Comparison of ENCODE assay signal across 29 mouse cellular contexts in the genomic region with DNA sequence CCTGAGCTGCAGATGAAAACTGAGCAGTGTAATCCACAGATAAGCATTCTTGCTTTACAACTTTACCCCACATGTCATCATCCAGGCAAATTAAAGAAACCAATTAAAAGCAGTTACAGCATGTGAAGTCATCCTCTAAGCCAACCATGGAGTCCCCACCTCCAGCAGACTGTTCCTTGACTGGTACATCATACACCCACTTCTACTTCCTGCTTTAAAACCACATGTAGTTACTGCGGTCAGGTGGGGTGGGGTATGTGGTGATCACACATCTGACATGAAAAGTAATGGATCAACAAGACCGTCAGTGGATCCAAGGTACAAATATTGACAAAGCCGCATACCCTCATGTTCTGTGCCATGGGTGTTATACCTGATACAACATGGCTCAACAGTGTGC. TPM values are rescaled to one million over a fixed set of nuclear protein-coding genes. Genes with fewer than 3 reads are reported as not detected.
A peak's percentile ranks its signal among the peaks of the same experiment; 100 is the strongest.
DNase-seq lines count a peak whose midpoint lies in the region; ATAC-seq and TF ChIP-seq lines count a peak whose summit lies in the region.
"Had no signal": no experiment of that assay in that cellular context is flagged by ENCODE, and none has a peak within 500 bp of the region (broad histone marks: within the 10 kb centered on the region; RNA-seq: fewer than 3 reads in every experiment).

No protein-coding gene starts in this region.

- no peaks in the 10 kb centered on the region for H3K79me2 ChIP-seq in myocyte (ENCODE audit: control insufficient read depth, insufficient read depth)

- 90% methylated on average over 3 of the region's 3 CpGs for WGBS in forebrain, embryonic 11.5 days

- H3K9ac ChIP-seq in forebrain, embryonic 11.5 days (ENCODE audit: low read length), result no peak overlapping the region
- H3K9ac ChIP-seq: embryonic facial prominence, embryonic 13.5 days; forebrain, embryonic 13.5 days; heart, embryonic 12.5 days; heart, embryonic 15.5 days; hindbrain, embryonic 14.5 days had no signal

- DNase-seq in induced T-regulatory cell, adult 2 months (ENCODE audit: low read depth), result peak; percentile 1
- DNase-seq in forebrain, embryonic 11.5 days (ENCODE audit: low spot score), result no peak
- DNase-seq in gastrocnemius, postnatal 4 days (ENCODE audit: low spot score in 2 of 2), result no peak
- DNase-seq in heart, adult 8-10 months (ENCODE audit: low spot score), result no peak
- DNase-seq: adrenal gland, adult 2 months; adrenal gland, postnatal 14 days; cerebellum, adult 11 months; cerebellum, adult 2 months; cerebellum, adult 9-11 months; cerebellum, postnatal 25 days; embryo, embryonic 11 days; gastrocnemius, postnatal 10 days; gastrocnemius, postnatal 36 days; heart, adult 11 months; heart, postnatal 10 days; heart, postnatal 36 days had no signal

- H3K27ac ChIP-seq in forebrain, embryonic 11.5 days (ENCODE audit: low read depth, low read length), result no peak overlapping the region
- H3K27ac ChIP-seq: embryonic facial prominence, embryonic 10.5 days; embryonic facial prominence, embryonic 13.5 days; forebrain, embryonic 13.5 days; heart, embryonic 15.5 days; hindbrain, embryonic 14.5 days; hindbrain, postnatal 0 days had no signal

- H3K36me3 ChIP-seq in myocyte (ENCODE audit: control insufficient read depth, insufficient read depth), result no peaks in the 10 kb centered on the region
- H3K36me3 ChIP-seq in forebrain, embryonic 11.5 days (ENCODE audit: control insufficient read depth, insufficient read depth, low read length), result no peaks in the 10 kb centered on the region
- H3K36me3 ChIP-seq: embryonic facial prominence, embryonic 10.5 days; embryonic facial prominence, embryonic 13.5 days; heart, embryonic 12.5 days; heart, embryonic 15.5 days had no signal

- TF ChIP-seq POLR2A in myocyte (IDR thresholded peaks at IDR 0.05; ENCODE audit: insufficient read length, low read depth), result no peak

- no peak overlapping the region for H3ac ChIP-seq in myocyte (ENCODE audit: control insufficient read depth, insufficient read length)

- ATAC-seq in common myeloid progenitor, adult 5-6 weeks (replicated peaks; ENCODE audit: low read depth, poor library complexity, severe bottlenecking), result peak; percentile 39; the same call in 1 of the 2 replicates
- ATAC-seq in forebrain, embryonic 11.5 days (replicated peaks; ENCODE audit: low FRiP score), result no peak
- ATAC-seq: forebrain, embryonic 13.5 days; forebrain, embryonic 16.5 days; hindbrain, postnatal 0 days had no signal

- no peaks in the 10 kb centered on the region for H3K9me3 ChIP-seq in forebrain, embryonic 11.5 days (ENCODE audit: control insufficient read depth, low read length)
- H3K9me3 ChIP-seq: embryonic facial prominence, embryonic 10.5 days; embryonic facial prominence, embryonic 13.5 days; forebrain, embryonic 13.5 days; heart, embryonic 12.5 days; heart, embryonic 15.5 days had no signal

- H3K4me3 ChIP-seq in myocyte, result no peak overlapping the region
- H3K4me3 ChIP-seq in forebrain, embryonic 11.5 days (ENCODE audit: low read depth, low read length), result no peak overlapping the region
- H3K4me3 ChIP-seq: embryonic facial prominence, embryonic 10.5 days; embryonic facial prominence, embryonic 13.5 days; erythroblast, embryonic 14.5 days; forebrain, embryonic 13.5 days; heart, embryonic 12.5 days; heart, embryonic 15.5 days had no signal

- no peaks in the 10 kb centered on the region for H3K4me1 ChIP-seq in forebrain, embryonic 11.5 days (replicated peaks; ENCODE audit: control insufficient read depth, insufficient read depth, low read length)
- H3K4me1 ChIP-seq: embryonic facial prominence, embryonic 10.5 days; embryonic facial prominence, embryonic 13.5 days; forebrain, embryonic 13.5 days; heart, embryonic 12.5 days; heart, embryonic 15.5 days had no signal

- H3K4me2 ChIP-seq in myocyte (ENCODE audit: low read depth), result no peak overlapping the region
- no peak overlapping the region for H3K4me2 ChIP-seq in forebrain, embryonic 11.5 days (ENCODE audit: low read depth, low read length, severe bottlenecking)
- H3K4me2 ChIP-seq: embryonic facial prominence, embryonic 13.5 days; forebrain, embryonic 13.5 days; heart, embryonic 12.5 days; heart, embryonic 15.5 days; hindbrain, embryonic 14.5 days had no signal

- H3K27me3 ChIP-seq in myocyte (ENCODE audit: control insufficient read depth, insufficient read depth, insufficient read length), result no peaks in the 10 kb centered on the region
- H3K27me3 ChIP-seq in forebrain, embryonic 11.5 days (ENCODE audit: control insufficient read depth, insufficient read depth, low read length), result no peaks in the 10 kb centered on the region
- H3K27me3 ChIP-seq: embryonic facial prominence, embryonic 13.5 days; forebrain, embryonic 13.5 days; heart, embryonic 15.5 days had no signal

TF ChIP-seq in myocyte, 11 proteins besides CTCF, POLR2A, EP300 and RAD21:
- TF ChIP-seq POLR2AphosphoS2 (IDR thresholded peaks at IDR 0.05; ENCODE audit: insufficient read length, low read depth) (no peak), CEBPB (IDR thresholded peaks at IDR 0.05; ENCODE audit: insufficient read depth, poor library complexity, severe bottlenecking) (peak; percentile 16; the same call in 1 of the 2 replicates)

RNA-seq across cellular contexts. Expression of a gene that starts 21.3 kb away (rescaled TPM):
- not detected in 2 replicates for total RNA-seq in common myeloid progenitor, adult 5-6 weeks (2017)
- not detected for polyA plus RNA-seq in myocyte (2012; fragmentation: generic; extraction: Trizol)
- polyA plus RNA-seq in forebrain, embryonic 11.5 days (2014; fragmentation: Nextera tagmentation; extraction: Ambion mirVana), result 4.8 TPM in 2 replicates
- total RNA-seq in gastrocnemius, postnatal 4 days (2021), result 1 to 10 TPM in 1 of 2 experiments, under 1 TPM in 1; 0.69 to 1.1 TPM
- not detected for total RNA-seq in heart, adult 8-10 months (2022)
- total RNA-seq: adrenal gland, adult 2 months; gastrocnemius, adult 18-20 months; heart, postnatal 36 days; MEL had no signal
- polyA plus RNA-seq: erythroblast, embryonic 14.5 days had no signal
